Mouse (Mus musculus) mature B cell (primary cell): ENCODE measurements at regions not wholly inside any gene's neighbourhood (a gene's known extent, or its start where the extent isn't known, plus 50 kb on each side); places are given as distances from the start of the nearest gene placed in this dataset.
"Not testable (repeated sequence)": the region's sequence is repeated elsewhere in the genome, so short reads cannot be mapped to it uniquely, and the experiment has no call there.

Experiments
- in situ Hi-C: fragments of 300-500 bp; cut with MboI; formaldehyde crosslinking; loops from 2 replicates; pipeline ENCODE4 v1.14.3; 2019

DNA sequence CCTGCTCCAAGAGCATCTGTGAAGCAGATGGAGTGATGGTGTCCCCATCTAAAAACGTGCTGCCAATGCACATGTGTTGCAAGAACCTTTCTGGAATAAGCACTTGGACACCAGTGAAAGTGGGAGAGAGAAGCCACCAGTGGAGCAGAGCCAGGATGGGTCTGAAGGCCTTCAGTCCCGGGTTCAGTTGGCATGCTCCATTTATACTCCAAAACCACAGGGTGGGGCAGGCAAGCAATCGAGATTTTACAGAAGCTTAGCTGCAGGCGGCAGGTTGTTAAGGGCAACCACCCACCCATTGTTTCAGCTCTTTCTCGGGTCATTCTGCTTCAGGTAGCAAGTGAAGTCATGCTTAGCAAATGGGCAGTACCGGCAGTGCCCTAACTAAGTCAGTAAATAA lies 51.8 kb upstream of the Sv2b start:
- in situ Hi-C loops, result no loop called here

DNA sequence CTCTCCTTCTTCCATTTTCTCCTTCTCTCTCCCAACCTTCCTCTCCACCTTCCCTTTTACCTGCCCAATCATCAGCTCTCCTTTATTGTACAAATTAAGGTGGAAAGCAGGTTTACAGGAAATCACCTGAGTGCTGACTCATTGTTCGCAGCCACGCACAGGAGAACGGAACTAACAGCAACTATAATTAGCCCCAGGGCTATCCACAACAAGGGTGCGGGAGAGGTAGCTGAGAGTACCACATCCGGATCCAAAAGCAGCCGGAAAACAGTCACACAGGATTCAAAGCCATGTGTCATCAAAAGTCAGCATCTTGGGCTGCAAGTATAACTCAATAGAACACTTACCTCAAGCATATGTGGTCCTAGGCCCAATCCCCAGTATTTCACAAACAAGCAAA lies 53.5 kb upstream of the Sv2b start:
- in situ Hi-C loops, result no loop called here

DNA sequence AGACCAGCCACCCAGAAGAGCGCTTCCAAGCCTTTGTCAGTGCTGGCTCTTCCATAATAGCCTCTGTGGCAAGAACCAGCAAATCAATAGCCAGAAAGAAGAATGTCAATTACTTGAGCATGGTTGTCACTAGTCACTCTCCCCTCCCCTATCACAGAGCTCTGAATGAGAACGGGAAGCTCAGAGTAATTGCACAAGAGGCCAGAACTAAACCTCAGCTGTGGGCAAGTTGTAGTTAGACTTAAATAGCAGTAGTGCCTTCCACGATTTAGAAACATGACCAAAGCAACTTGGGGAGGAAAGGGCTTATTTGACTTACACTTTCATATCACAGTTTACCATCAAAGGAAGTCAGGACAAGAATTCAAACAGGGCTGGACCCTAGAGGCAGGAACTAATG lies 56.4 kb upstream of the Sv2b start:
- in situ Hi-C loops, result loop anchor here (5.0 kb wide), 1 partner anchor 228 kb away; no protein-coding TSS in a partner anchor

DNA sequence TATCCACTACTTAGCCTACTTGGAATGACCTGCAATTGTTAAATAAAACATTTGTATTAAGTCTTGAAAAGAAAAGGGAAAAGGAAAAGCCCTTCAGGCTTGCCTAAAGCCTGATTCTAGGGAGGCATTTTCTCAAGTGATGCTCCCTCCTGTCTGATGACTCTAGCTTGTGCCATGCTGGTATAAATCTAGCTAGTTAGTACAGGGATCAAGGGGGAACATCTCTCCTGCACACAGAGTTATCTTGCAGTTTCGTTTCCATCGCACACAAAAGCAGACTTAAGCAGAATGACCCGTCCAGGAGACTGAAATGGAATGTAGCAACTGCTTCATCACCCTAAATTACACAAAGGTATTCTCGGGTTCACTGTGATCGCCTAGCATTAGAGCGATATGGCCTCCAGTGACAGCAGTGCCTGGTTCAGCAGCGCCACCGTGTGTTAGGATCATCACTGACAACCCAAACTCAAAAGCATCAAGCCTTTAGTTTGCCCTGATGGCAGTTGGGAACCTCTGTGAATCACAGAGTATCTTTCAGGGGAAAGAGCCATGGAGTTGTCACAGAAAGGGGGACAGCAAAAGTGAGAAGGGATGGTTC lies 57.3 kb upstream of the Sv2b start:
- in situ Hi-C loops, result loop anchor here (5.0 kb wide), 1 partner anchor 229 kb away; no protein-coding TSS in a partner anchor

DNA sequence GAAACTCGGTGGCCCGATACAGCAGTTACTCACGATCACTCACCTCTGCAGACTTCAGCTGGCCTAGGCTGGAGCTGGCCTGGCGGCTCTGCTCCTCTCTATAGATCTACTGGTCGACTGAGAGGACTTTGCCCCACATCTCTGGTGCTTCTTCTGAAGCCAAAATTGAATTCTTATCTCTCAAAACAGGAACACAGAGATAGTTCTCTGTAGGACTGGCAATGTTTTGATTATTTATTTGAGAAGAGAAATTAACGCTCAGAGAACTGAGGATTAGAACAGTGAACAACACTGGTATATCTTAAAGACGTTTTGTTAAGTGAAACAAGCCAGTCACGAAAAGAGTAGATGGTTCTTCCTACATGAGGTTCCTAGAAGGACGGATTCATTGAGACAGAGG lies 59.3 kb upstream of the Sv2b start:
- in situ Hi-C loops, result loop anchor here (5.0 kb wide), 1 partner anchor 231 kb away; no protein-coding TSS in a partner anchor

DNA sequence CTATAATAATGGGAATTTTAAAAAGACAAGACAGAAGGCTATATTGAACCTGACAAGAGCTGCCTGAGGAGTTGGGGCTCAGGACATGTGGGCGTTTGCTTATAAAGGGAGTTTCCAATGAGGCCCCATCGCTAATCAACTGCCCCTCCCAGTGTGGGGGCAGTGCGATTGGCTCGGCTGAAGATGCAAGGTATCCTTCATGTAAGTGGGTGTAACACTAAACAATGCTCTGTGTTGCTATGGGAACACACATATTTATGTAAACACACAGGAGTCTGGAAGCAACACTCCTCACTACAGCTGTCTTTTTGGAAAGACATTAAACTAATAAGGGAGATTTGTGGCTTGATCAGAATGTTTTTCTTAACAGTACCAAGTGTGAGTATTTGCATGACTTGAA lies 60.3 kb upstream of the Sv2b start:
- in situ Hi-C loops, result loop anchor here (5.0 kb wide), 1 partner anchor 232 kb away; no protein-coding TSS in a partner anchor

DNA sequence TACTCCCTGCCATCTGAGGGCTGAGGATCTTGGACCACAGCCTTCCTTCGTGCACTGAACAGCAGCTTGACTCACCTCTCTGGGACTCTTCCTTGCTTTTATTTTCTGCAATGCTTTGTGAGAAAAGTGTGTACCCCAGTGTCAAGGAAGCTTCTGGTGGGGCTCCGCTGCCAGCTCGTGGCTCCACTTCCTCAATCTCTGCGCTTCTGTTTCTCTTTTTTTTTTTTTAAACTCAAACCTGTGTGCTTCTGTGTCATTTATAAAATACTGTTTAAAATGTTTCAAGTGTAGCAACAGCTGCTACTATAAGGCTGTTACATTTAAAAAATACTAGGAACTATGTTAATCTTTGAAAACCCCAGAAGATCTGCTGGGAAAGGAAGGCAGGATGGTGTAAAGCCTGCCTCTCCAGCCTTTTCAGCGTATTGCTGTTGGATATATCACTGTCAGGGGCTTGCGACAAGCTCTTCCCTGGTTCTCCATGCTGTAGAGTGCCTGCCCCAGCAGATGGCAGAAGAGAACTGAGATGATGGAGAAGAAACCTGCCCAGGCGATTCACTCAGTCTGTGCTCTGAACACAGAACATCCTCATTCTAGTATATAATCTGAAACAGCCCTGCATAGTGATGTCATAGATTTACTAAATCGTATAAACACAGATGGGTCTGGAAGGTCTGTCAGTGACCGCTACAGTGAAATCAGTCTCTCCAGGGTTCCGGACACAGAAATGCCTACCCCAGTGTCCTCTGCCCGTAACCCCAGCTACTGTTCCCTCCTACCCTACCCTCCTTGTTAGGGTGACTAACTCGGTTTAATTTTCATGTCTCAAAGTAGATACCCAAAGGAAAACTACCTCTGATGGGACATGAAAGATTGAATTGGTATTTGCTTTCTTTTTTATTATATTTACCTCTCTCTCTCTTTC lies 61.8 kb upstream of the Sv2b start:
- in situ Hi-C loops, result no loop called here

DNA sequence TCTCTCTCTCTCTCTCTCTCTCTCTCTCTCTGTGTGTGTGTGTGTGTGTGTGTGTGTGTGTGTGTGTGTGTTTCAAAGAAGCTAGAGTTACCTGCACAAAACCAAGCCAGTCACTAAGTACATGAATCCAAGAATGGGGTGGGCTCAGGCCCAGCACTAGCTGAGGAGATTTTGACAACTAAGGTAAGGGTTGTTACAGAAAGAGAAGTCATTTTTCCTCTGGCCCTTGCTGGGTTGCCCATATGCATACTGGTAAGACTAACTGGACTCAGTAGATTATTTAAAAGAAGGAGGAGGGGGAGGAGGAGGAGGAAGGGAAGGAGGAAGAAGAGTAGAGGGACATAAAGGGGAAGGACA lies 62.4 kb upstream of the Sv2b start:
- in situ Hi-C loops, result no loop called here

DNA sequence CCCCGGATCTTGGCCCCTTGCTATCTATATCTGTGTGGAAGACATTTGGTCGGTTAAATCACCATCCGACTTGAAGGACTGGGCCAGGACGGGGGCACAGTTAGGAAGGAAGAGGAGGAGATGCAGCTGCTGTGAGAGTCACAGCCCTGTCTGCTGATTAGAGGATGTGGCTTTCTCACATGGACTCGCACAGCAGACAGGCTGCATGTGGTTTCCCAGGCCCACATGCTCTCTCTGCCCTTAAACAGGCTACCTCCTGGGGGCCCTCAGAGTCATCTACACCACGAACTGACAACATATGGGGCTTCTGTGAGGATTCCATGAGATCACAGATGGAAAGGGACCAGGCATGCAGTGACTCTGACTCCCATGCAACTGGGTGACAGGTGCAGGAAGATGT lies 62.9 kb upstream of the Sv2b start:
- in situ Hi-C loops, result no loop called here

DNA sequence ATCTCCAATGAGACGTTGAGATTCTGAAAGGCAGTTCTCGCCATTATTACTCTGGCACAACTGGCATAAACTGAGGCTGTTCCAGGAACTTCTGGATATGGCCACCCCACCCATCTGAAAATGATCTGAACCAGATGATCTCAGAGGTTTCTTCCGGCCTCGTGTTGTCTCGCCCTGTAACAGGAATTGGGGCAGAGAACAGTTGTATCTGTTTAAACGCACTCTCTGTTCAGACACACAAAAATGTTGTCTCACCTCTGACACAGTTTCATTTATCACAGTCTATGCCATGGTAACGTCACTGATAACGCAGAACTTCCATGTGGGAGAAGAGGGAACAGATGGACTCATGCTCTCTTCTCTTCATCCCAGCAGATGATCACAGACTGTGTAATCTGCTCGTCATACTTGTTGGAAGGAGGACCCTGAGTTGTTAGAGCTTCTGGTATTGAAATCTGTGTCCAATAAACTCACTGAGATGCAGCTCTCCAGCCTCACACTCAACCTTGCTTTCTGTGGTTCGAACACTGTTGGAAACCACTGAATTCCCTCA lies 63.9 kb upstream of the Sv2b start:
- in situ Hi-C loops, result no loop called here

DNA sequence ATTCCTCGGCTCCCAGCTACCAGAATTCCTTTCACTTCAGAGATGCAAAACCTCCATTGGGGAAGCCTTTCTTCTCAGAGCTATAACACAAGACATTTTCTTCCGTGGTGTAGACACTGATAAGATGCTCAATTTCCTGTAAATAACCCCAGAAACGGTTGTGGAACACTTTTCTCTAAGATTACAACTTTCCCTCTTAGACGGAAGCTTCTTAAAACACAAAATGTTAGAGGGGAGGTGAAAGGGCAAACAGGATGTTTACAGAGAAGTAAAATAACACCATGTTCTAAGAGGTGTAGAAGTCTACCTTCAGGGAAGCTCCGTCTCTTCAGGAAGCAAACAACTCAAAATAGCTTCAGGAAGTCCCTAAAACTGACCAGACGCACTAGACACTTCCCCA lies 65.4 kb upstream of the Sv2b start:
- in situ Hi-C loops, result no loop called here

DNA sequence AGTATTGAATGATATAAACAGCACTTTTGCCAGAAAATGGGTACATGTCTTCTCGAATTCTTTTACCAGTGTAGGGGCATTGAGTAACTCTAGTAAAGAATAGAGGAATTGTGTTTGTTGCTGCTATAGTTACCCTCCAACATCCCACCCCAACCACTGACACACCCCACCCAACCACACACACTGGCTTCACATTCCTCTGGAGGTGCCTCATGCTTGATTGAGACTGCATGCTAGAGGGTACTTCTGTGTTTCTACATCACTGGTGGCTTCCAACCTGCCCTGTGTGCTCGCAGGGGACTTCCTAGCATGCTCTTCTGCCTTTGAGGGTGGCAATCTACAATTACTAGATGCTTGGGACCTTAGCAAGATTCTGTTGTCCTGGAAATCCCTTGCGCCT lies 70.5 kb upstream of the Sv2b start:
- in situ Hi-C loops, result no loop called here

DNA sequence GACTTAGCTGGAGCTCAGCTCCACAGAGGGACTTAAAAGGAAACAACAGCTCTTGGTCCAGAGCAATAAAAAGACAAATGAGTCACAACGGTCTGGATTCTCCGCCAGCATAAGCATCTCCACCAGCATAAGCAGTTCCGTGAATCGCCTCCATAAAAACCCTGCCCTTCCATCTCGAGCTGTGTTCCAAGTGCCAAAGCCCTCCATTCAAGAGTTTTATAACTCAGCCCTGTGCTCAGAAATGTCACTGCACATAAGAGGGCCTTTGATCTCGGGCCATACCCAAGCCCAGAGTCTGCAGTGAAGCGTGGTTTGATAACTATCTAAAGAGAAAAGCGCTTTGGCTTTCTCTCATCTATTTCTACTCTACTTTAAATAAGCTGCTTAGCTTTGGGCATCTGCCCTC lies 70.8 kb upstream of the Akap13 start:
- in situ Hi-C loops, result loop anchor here (10.0 kb wide), 1 partner anchor 170 kb away; no protein-coding TSS in a partner anchor

DNA sequence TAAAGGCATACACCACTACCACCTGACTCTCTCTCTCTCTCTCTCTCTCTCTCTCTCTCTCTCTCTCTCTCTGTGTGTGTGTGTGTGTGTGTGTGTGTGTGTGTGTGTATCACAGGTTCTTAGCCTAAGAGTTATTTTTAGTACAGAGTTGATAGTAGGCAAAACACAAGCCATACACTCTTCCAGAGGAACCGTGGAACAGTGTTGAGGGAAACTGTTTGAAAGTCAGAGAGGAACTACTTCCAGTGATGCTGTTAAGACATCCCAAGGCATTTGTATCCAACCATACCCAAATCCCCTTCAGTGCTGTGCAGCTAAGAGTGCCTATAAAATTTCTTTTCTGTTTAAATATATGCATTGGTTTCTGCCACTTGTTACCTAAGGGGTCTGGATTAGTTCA lies 68.3 kb upstream of the Akap13 start:
- in situ Hi-C loops, result loop anchor here (10.0 kb wide), 1 partner anchor 168 kb away; no protein-coding TSS in a partner anchor

DNA sequence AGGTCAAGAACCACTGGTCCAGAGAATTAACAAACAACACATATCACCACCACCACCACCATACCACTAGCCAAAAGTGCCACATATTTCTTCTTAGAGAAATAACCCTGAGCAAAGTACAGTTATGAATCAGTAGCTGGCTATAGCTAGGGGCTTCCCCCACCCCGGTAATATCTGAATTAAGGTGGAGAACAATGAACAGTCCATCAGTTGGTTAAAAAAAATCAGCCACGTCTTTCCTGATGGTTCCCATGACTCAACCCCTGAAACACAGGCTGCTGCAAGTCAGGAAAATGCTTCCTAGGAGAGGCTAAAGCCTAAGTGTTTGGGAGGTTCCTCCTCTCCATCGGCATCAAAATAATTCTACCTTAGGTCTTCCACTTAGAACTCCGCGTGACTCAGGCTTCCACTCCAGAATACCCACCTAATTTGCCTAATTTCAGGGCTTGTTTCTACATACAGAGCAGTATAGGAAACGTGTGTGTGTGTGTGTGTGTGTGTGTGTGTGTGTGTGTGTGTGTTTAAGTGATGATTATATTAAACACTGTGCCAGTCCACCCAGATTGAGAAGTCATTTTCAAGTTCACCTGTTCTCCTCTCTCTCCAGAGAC lies 67.4 kb upstream of the Akap13 start:
- in situ Hi-C loops, result loop anchor here (10.0 kb wide), 1 partner anchor 167 kb away; no protein-coding TSS in a partner anchor

DNA sequence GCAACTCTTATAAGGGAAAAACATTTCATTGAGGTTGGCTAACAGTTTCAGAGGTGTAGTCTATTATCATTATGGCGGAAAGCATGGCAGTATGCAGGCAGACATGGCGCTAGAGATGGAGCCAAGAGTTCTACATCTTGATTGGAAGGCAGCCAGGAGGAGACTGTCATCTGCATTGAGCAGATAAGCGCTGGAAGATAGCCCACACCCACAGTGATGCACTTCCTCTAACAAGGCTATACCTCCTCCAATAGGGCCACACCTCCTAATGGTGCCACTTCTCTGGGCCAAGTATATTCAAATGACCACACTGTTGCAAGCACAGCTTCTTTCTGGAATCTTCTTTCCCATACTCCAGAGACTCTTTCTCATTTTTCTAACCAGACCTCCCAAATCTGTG lies 65.2 kb upstream of the Akap13 start:
- in situ Hi-C loops, result no loop called here

DNA sequence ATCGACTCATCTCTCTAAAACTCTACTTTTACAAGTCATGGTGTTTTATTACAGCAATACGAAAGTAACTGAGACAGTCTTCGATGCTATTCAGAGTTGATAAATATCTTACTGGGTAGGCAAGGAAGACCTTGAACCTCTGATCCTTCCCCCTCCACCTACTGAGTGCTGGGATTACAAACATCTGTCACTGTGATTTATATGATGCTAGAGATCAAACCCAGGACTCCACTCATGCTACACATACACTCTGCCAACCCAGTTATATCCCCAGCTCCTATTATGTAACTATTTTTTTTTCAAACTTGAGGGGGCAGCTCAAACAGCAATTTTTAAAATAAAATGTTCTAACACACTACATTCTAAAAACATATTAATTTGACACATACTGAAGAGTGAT lies 62.6 kb upstream of the Akap13 start:
- in situ Hi-C loops, result no loop called here

DNA sequence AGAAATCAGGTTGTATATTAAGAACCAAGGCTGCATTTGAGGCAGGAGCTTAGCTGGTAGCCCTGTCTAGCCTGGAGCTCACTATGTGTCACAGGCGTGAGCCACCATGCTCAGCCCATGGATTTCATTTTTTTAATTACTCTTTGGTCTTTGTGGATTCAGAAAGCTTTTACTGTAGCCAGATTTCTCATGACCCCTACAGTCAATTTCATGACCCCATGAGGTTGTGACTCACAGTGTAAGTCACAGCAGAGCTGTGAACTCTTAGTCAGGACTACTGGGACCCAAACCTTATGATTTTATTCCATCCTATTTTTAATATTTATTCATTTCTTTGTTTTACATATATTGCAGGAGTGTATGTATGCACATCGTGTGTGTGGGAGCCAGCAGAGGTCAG lies 61.9 kb upstream of the Akap13 start:
- in situ Hi-C loops, result no loop called here

DNA sequence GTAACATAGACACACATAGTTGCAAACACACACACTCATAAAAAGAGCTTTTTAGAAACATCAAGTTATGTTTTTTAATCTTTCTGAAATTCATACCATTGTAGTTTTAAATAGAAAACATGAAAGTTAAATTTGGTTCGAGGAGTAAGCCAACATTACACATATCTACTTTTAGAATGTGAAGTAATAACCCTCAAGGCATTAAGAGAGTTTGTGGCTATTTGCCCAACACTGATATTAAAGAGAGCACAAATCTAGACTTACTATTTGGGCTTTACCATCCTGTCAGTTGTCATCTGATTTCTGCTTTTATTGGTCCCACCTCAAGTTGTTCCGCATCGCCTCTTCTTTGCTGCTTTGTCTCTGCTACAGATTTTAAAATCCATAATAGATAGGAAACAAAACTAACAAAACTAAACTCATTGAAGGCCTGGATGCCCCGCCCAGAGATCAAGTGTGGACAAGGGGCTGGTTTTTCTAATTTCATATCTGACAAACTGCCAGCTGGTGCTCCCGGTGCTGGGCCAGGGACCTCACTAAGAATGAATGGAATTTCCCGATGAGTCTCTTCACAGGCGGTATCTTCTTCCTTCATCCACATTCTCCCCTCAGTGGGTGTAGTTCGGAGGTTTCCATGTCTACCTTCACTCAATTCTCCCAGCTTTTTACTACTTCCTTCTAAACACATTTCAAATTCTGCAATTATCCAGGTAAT lies 60.3 kb upstream of the Akap13 start:
- in situ Hi-C loops, result no loop called here

DNA sequence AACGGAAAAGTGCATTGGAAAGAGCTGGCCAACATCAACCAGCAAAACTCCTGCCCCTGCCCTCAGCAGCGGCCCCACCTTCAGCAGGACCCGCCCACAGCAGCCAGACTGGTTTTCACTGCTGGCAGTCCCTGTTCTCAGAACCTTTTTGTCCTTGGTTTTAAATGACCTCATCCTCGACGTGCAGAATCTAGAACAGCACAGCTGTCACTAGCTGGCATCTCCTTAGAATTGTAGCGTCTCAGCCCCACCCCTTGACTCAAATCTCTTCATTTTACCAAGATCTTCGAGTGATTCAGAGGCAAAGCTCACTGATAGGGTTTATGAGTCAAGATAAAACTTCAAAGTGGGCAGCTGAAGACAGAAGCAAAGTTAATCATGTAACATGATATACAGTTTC lies 57.8 kb upstream of the Akap13 start:
- in situ Hi-C loops, result no loop called here

DNA sequence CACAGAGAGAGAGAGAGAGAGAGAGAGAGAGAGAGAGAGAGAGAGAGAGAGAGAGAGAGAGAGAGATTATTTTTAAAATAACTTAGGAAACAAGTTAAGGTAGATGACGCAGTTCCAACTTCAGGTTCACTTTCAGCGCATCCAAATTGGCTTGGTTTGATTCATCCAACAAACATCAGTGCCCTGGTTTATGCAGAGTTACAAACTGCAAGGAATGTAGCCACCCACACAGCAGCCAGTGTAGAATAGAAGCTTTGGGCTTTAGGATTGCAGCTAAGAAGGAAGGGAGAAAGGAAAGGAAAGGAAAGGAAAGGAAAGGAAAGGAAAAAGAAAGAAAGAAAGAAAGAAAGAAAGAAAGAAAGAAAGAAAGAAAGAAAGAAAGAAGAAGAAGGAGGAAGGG lies 56.9 kb upstream of the Akap13 start:
- in situ Hi-C loops, result not testable (repeated sequence)
